Comparison of ENCODE assay signal across 9 mouse cellular contexts in the genomic region with DNA sequence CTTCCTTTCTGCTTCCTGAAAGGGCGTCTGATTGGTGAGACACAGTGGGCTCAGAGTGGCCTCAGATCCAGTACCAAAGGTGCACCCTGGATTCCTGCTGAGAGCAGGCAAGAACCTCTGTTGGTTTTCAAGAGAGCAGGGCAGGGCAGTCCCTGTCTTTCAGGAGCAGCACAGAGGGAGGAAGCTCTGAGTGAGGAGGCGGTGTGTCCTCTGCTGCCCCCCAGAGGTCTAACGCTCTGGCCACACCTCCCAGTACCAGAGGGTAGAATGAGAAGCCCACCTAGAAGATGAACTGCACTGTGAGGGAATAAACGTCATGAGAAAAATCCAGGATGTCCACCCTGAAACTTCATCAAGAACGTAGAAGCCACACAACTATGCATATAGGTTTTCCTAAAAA. TPM values are rescaled to one million over a fixed set of nuclear protein-coding genes. Genes with fewer than 3 reads are reported as not detected.
DNase-seq lines count a peak whose midpoint lies in the region; ATAC-seq lines count a peak whose summit lies in the region.
"Had no signal": no experiment of that assay in that cellular context is flagged by ENCODE, and none has a peak within 500 bp of the region (broad histone marks: within the 10 kb centered on the region; RNA-seq: fewer than 3 reads in every experiment).

No protein-coding gene starts in this region.

- no peak overlapping the region for H3K4me3 ChIP-seq in heart, embryonic 11.5 days (ENCODE audit: low read depth, low read length)
- no peak overlapping the region for H3K4me3 ChIP-seq in kidney, embryonic 14.5 days (ENCODE audit: low read length)
- no peak overlapping the region for H3K4me3 ChIP-seq in stomach, embryonic 16.5 days (replicated peaks; ENCODE audit: low read length)
- H3K4me3 ChIP-seq: erythroblast, embryonic 14.5 days had no signal

- no peaks in the 10 kb centered on the region for H3K9me3 ChIP-seq in heart, embryonic 11.5 days (replicated peaks; ENCODE audit: control insufficient read depth, low read length)
- no peaks in the 10 kb centered on the region for H3K9me3 ChIP-seq in kidney, embryonic 14.5 days (ENCODE audit: control insufficient read depth, low read length)
- no peaks in the 10 kb centered on the region for H3K9me3 ChIP-seq in stomach, embryonic 16.5 days (replicated peaks; ENCODE audit: control insufficient read depth, low read length)

- peaks cover 6% of the 10 kb centered on the region; the same call in 1 of the 2 replicates for H3K36me3 ChIP-seq in heart, embryonic 11.5 days (ENCODE audit: control insufficient read depth, insufficient read depth, low read length)
- peaks cover 16% of the 10 kb centered on the region; the same call in 1 of the 2 replicates for H3K36me3 ChIP-seq in kidney, embryonic 14.5 days (ENCODE audit: control insufficient read depth, insufficient read depth, low read length)
- peaks cover 8% of the 10 kb centered on the region for H3K36me3 ChIP-seq in stomach, embryonic 16.5 days (ENCODE audit: control insufficient read depth, insufficient read depth, low read length)

- DNase-seq in urinary bladder, postnatal 14 days (ENCODE audit: low spot score): peak; percentile 27
- no peak for DNase-seq in urinary bladder, adult 2 months (ENCODE audit: low spot score)
- DNase-seq in embryo, embryonic 11.5 days (ENCODE audit: low read depth, low spot score): peak; percentile 29
- peak; percentile 67 for DNase-seq in lung, postnatal 14 days
- no peak for DNase-seq in left cerebral cortex, adult 8-10 months (ENCODE audit: low spot score in 2 of 2)

- H3K4me1 ChIP-seq in heart, embryonic 11.5 days (ENCODE audit: control insufficient read depth, insufficient read depth, low read length): no peaks in the 10 kb centered on the region
- no peaks in the 10 kb centered on the region for H3K4me1 ChIP-seq in kidney, embryonic 14.5 days (ENCODE audit: control insufficient read depth, insufficient read depth, low read length)
- no peaks in the 10 kb centered on the region for H3K4me1 ChIP-seq in stomach, embryonic 16.5 days (ENCODE audit: control insufficient read depth, insufficient read depth, low read length)

- no peak overlapping the region for H3K9ac ChIP-seq in heart, embryonic 11.5 days (ENCODE audit: low read depth, low read length)
- no peak overlapping the region for H3K9ac ChIP-seq in kidney, embryonic 14.5 days (ENCODE audit: low read depth, low read length)
- H3K9ac ChIP-seq in stomach, embryonic 16.5 days (ENCODE audit: low read length): no peak overlapping the region

- H3K27me3 ChIP-seq in heart, embryonic 11.5 days (ENCODE audit: control insufficient read depth, insufficient read depth, low read length): no peaks in the 10 kb centered on the region
- H3K27me3 ChIP-seq in kidney, embryonic 14.5 days (ENCODE audit: control insufficient read depth, insufficient read depth, low read length): no peaks in the 10 kb centered on the region
- no peaks in the 10 kb centered on the region for H3K27me3 ChIP-seq in stomach, embryonic 16.5 days (ENCODE audit: control insufficient read depth, insufficient read depth, low read length)

- 42% methylated on average over 5 of the region's 5 CpGs for WGBS in heart, embryonic 11.5 days (ENCODE audit: insufficient replicate concordance)
- WGBS in kidney, embryonic 14.5 days: 46% methylated on average over 5 of the region's 5 CpGs
- WGBS in stomach, embryonic 16.5 days: 44% methylated on average over 5 of the region's 5 CpGs

- H3K4me2 ChIP-seq in heart, embryonic 11.5 days: no peak overlapping the region
- H3K4me2 ChIP-seq in kidney, embryonic 14.5 days (replicated peaks; ENCODE audit: low read depth, low read length): no peak overlapping the region
- no peak overlapping the region for H3K4me2 ChIP-seq in stomach, embryonic 16.5 days (ENCODE audit: low read depth, low read length)

- 0 out of 2 replicates have a peak, but pooled peaks have one; percentile 72 for ATAC-seq in heart, embryonic 11.5 days (replicated peaks; ENCODE audit: insufficient number of reproducible peaks, low FRiP score, low TSS enrichment)
- ATAC-seq in kidney, embryonic 14.5 days (ENCODE audit: low FRiP score, low TSS enrichment): peak; percentile 82; the same call in 1 of the 2 replicates
- peak; percentile 64; the same call in 1 of the 2 replicates for ATAC-seq in stomach, embryonic 16.5 days (ENCODE audit: insufficient read depth, low FRiP score)

- no peak overlapping the region for H3K27ac ChIP-seq in heart, embryonic 11.5 days (ENCODE audit: low read depth, low read length)
- no peak overlapping the region for H3K27ac ChIP-seq in kidney, embryonic 14.5 days (ENCODE audit: low read depth, low read length)
- no peak overlapping the region for H3K27ac ChIP-seq in stomach, embryonic 16.5 days (ENCODE audit: low read length)

RNA-seq across cellular contexts. Expression of gene Slc25a15, which starts 21.5 kb away (rescaled TPM):
- polyA plus RNA-seq in urinary bladder, adult 2 months (2012; rRNA removed): 6.8 and 7.5 TPM in 2 replicates
- polyA plus RNA-seq in heart, embryonic 11.5 days (2014; fragmentation: Nextera tagmentation; extraction: Ambion mirVana): 11.1 and 14.9 TPM in 2 replicates
- 12.1 and 20.0 TPM in 2 replicates for polyA plus RNA-seq in kidney, embryonic 14.5 days (2014; fragmentation: Nextera tagmentation; extraction: Ambion mirVana)
- 34.7 and 37.3 TPM in 2 replicates for polyA plus RNA-seq in stomach, embryonic 16.5 days (2015; fragmentation: Nextera tagmentation; extraction: Ambion mirVana)
- total RNA-seq in left cerebral cortex, adult 8-10 months (2022): 10 to 100 TPM; 10.1 to 10.9 (median 10.6) TPM

RNA-seq across cellular contexts. Expression of gene Mrps31, which starts 34.3 kb away (rescaled TPM):
- polyA plus RNA-seq in urinary bladder, adult 2 months (2012; rRNA removed): 19.9 and 22.7 TPM in 2 replicates
- polyA plus RNA-seq in heart, embryonic 11.5 days (2014; fragmentation: Nextera tagmentation; extraction: Ambion mirVana): 46.9 and 47.4 TPM in 2 replicates
- 47.1 and 48.3 TPM in 2 replicates for polyA plus RNA-seq in kidney, embryonic 14.5 days (2014; fragmentation: Nextera tagmentation; extraction: Ambion mirVana)
- polyA plus RNA-seq in stomach, embryonic 16.5 days (2015; fragmentation: Nextera tagmentation; extraction: Ambion mirVana): 45.7 and 48.8 TPM in 2 replicates
- 10 to 100 TPM; 21.5 to 27.0 (median 25.4) TPM for total RNA-seq in left cerebral cortex, adult 8-10 months (2022)

Comparison
In these comparisons a context has a peak if more than half of its experiments do, and no peak if none do; other contexts are left out.
1. DNase-seq: peak in urinary bladder, postnatal 14 days (single experiment), embryo, embryonic 11.5 days (single experiment) and lung, postnatal 14 days (single experiment); none in urinary bladder, adult 2 months (single experiment) and left cerebral cortex, adult 8-10 months (0 of 2).
2. Peak in every context shown above with its lines, with median percentiles within 50 percentile points of each other: ATAC-seq.